Mouse (Mus musculus) bone marrow macrophage, adult 2 months (primary cell): ENCODE data around the gene Cd63.

Experiments
- CTCF ChIP-seq: IDR thresholded peaks from 2 replicates; pipeline ENCODE4 v1.5.1; 2012; ENCODE audit warnings: low read depth, mild to moderate bottlenecking, low read length, moderate library complexity
- POLR2A ChIP-seq: IDR thresholded peaks from 2 replicates; pipeline ENCODE4 v1.6.1; 2012; ENCODE audit warnings: mild to moderate bottlenecking, low read depth, low read length, borderline replicate concordance

DNA sequence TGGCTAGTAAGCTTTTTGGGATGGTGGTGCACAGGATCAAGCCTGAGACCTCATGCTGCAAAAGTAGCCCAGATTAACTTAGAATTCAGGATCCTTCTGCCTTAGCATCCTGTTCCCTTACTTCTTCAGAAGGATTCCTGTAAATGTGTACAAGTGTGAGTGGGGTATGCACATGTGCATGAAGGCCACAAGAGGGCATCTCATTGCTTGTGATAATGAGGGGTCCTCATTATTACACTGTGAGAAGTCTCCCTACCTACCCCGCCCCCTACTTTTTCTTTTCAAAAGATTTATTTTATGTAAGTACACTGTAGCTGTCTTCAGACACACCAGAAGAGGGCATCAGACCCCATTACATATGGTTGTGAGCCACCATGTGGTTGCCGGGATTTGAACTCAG lies 14.8 kb downstream of the Cd63 start:
- TF ChIP-seq CTCF (no peak), POLR2A (no peak)
